Mouse (Mus musculus) bone marrow, adult 2 months (tissue): Measurements from ENCODE around the gene Sema3f. TPM values are rescaled to one million over a fixed set of nuclear protein-coding genes. Genes with fewer than 3 reads are reported as not detected.

Experiments used
- H3K27ac ChIP-seq: fragments of 200-500 bp; 2 replicates; pipeline ENCODE4 v1.5.1; 2012; ENCODE audit warnings: low read depth, mild to moderate bottlenecking, control low read depth, inconsistent platforms, low read length; ENCODE audit not compliant: control insufficient read depth, poor library complexity, insufficient read depth
- H3K4me1 ChIP-seq: fragments of 200-500 bp; 2 replicates; pipeline ENCODE4 v1.6.1; 2011; ENCODE audit warnings: low read length; ENCODE audit not compliant: control insufficient read depth, insufficient read depth
- H3K4me3 ChIP-seq: fragments of 200-500 bp; replicated peaks from 2 replicates; pipeline ENCODE3; 2011; ENCODE audit warnings: mild to moderate bottlenecking, low read depth, low read length, control low read depth; ENCODE audit not compliant: control insufficient read depth
- CTCF ChIP-seq: fragments of 200-500 bp; IDR thresholded peaks from 2 replicates; pipeline ENCODE4 v1.5.1; 2011; ENCODE audit warnings: low read length, control low read depth; ENCODE audit not compliant: control insufficient read depth, insufficient read depth
- POLR2A ChIP-seq: fragments of 200-500 bp; IDR thresholded peaks from 2 replicates; pipeline ENCODE4 v1.6.1; 2011; ENCODE audit warnings: low read depth, mild to moderate bottlenecking, control low read depth, low read length, borderline replicate concordance; ENCODE audit not compliant: control insufficient read depth
- WGBS: fragments of 180-500 bp; shearing (Covaris S2); methylation state at CpG from one replicate; pipeline ENCODE4 v1.1.7; 2018; 5-methylcytosine and 5-hydroxymethylcytosine counted together
- polyA plus RNA-seq: library from polyadenylated mRNA; stranded (reverse); fragments of >200 nt; gene quantifications from 2 replicates; pipeline ENCODE4 v1.2.4, GENCODE M21; 2011; ENCODE audit warnings: low replicate concordance; ENCODE audit not compliant: missing spikeins, insufficient read depth, insufficient read length

Sema3f gene
- 3.6 and 5.0 TPM in 2 replicates for polyA plus RNA-seq

- no peak within 1 kb of the TSS; the same call in 1 of the 2 replicates for H3K27ac ChIP-seq
- WGBS, result 3% methylated on average over 83 of the region's 86 CpGs
- H3K4me1 ChIP-seq, result no peaks in the 10 kb centered on the region; the same call in 1 of the 2 replicates
- H3K4me3 ChIP-seq, result peak within 1 kb of the TSS; percentile 39
- TF ChIP-seq POLR2A, result peak; percentile 31; the same call in 1 of the 2 replicates
- TF ChIP-seq CTCF, result peak; percentile 17; the same call in 1 of the 2 replicates
These were observed at the start of gene Sema3f for GRCm38 (mm10) chr9:107709697-107710483. Sema3f (minus strand) TSS chr9:107710475.

GRCm38 (mm10) chr9:107759593-107759992, 49.3 kb upstream of the Sema3f start:
- Histone ChIP-seq H3K4me3 (no peak overlapping the region), H3K27ac (no peak overlapping the region), H3K4me1 (no peaks in the 10 kb centered on the region)
- no peak for TF ChIP-seq POLR2A
- no peak for TF ChIP-seq CTCF
- WGBS, result 59% methylated on average over 6 of the region's 6 CpGs

GRCm38 (mm10) chr9:107750378-107750777, 40.1 kb upstream of the Sema3f start:
- Histone ChIP-seq H3K27ac (no peak overlapping the region), H3K4me3 (no peak overlapping the region), H3K4me1 (no peaks in the 10 kb centered on the region)
- 66% methylated on average over 5 of the region's 5 CpGs for WGBS
- TF ChIP-seq POLR2A (no peak), CTCF (no peak)

GRCm38 (mm10) chr9:107748063-107748462, 37.8 kb upstream of the Sema3f start:
- Histone ChIP-seq H3K4me1 (no peaks in the 10 kb centered on the region), H3K4me3 (no peak overlapping the region), H3K27ac (no peak overlapping the region)
- 80% methylated on average over 3 of the region's 3 CpGs for WGBS
- TF ChIP-seq CTCF, result no peak
- TF ChIP-seq POLR2A, result no peak

GRCm38 (mm10) chr9:107747310-107747709, 37.0 kb upstream of the Sema3f start:
- 33% methylated on average over 1 of the region's 1 CpGs for WGBS
- no peak overlapping the region for H3K27ac ChIP-seq
- H3K4me3 ChIP-seq, result no peak overlapping the region
- H3K4me1 ChIP-seq, result no peaks in the 10 kb centered on the region
- no peak for TF ChIP-seq CTCF
- TF ChIP-seq POLR2A, result no peak

GRCm38 (mm10) chr9:107746679-107747078, 36.4 kb upstream of the Sema3f start:
- Histone ChIP-seq H3K4me3 (no peak overlapping the region), H3K4me1 (no peaks in the 10 kb centered on the region), H3K27ac (no peak overlapping the region)
- no peak for TF ChIP-seq POLR2A
- 0 out of 2 replicates have a peak, but pooled peaks have one; percentile 17 for TF ChIP-seq CTCF
- WGBS, result 91% methylated on average over 3 of the region's 3 CpGs

GRCm38 (mm10) chr9:107744061-107744460, 33.8 kb upstream of the Sema3f start:
- TF ChIP-seq CTCF, result no peak
- TF ChIP-seq POLR2A, result no peak
- WGBS, result 92% methylated on average over 6 of the region's 6 CpGs
- no peak overlapping the region for H3K4me3 ChIP-seq
- H3K27ac ChIP-seq, result no peak overlapping the region
- H3K4me1 ChIP-seq, result no peaks in the 10 kb centered on the region

- Histone ChIP-seq H3K27ac (no peak overlapping the region), H3K4me1 (no peaks in the 10 kb centered on the region), H3K4me3 (no peak overlapping the region)
- TF ChIP-seq CTCF (peak; percentile 30; the same call in 1 of the 2 replicates), POLR2A (no peak)
- WGBS, result 72% methylated on average over 4 of the region's 4 CpGs
These were observed 28.5 kb upstream of the Sema3f start for GRCm38 (mm10) chr9:107738841-107739202.
